ENCODE assay signal across 8 mouse cellular contexts in genomic region chr1:151500531-151501361, GRCm38 (mm10). TPM values are rescaled to one million over a fixed set of nuclear protein-coding genes. Genes with fewer than 3 reads are reported as not detected.
DNase-seq lines count a peak whose midpoint lies in the region; ATAC-seq lines count a peak whose summit lies in the region.

Rnf2 (minus strand) TSS chr1:151500955.

- no peaks in the 10 kb centered on the region for H3K9me3 ChIP-seq in megakaryocyte, embryonic 14.5 days

- H3K4me1 ChIP-seq in megakaryocyte, embryonic 14.5 days, result peaks cover 31% of the 10 kb centered on the region

- peak; percentile 83 for ATAC-seq in common myeloid progenitor, adult 5-6 weeks (replicated peaks; ENCODE audit: low read depth, poor library complexity, severe bottlenecking)

- peak; percentile 97 for DNase-seq in ZHBTc4 (ENCODE audit: low read depth, low spot score)
- DNase-seq in gastrocnemius, adult 8-10 months (ENCODE audit: low spot score in 2 of 2), result peak; percentile 88
- peak; percentile 69 for DNase-seq in hindlimb bud, embryonic 11.5 days (ENCODE audit: extremely low spot score, low read depth, low spot score)
- peak; percentile 72 to 88 for DNase-seq in left cerebral cortex, adult 8-10 months (ENCODE audit: low spot score in 2 of 2)
- peak; percentile 91 to 92 for DNase-seq in right cerebral cortex, postnatal 10 days (ENCODE audit: low spot score in 2 of 2)
- peak; percentile 89 for DNase-seq in urinary bladder, postnatal 25 days (ENCODE audit: low spot score)

- H3K27me3 ChIP-seq in megakaryocyte, embryonic 14.5 days (replicated peaks), result no peaks in the 10 kb centered on the region

- no peaks in the 10 kb centered on the region for H3K36me3 ChIP-seq in megakaryocyte, embryonic 14.5 days (replicated peaks; ENCODE audit: low read length)

- peak within 1 kb of the TSS; percentile 95 for H3K4me3 ChIP-seq in megakaryocyte, embryonic 14.5 days (replicated peaks)

RNA-seq across cellular contexts. Expression of gene Rnf2, which starts in this region (rescaled TPM):
- 113 and 114 TPM in 2 replicates for total RNA-seq in common myeloid progenitor, adult 5-6 weeks (2017)
- total RNA-seq in gastrocnemius, adult 8-10 months (2022), result 10 to 100 TPM in 2 of 4 experiments, 1 to 10 TPM in 2; 9.3 to 17.7 (median 10.5) TPM
- 10 to 100 TPM; 27.0 to 32.2 (median 29.9) TPM for total RNA-seq in left cerebral cortex, adult 8-10 months (2022)
- polyA plus RNA-seq in megakaryocyte, embryonic 14.5 days (2012; ENCODE audit: insufficient read depth, low replicate concordance), result 4.2 and 10.2 TPM in 2 replicates

Comparison
In these comparisons a context has a peak if more than half of its experiments do, and no peak if none do; other contexts are left out.
1. Peak in every context shown above with its lines: DNase-seq, ATAC-seq and H3K4me3 ChIP-seq.